Mouse (Mus musculus) embryonic facial prominence, embryonic 13.5 days (tissue): Measurements from ENCODE around the gene Psmc5. TPM values are rescaled to one million over a fixed set of nuclear protein-coding genes. Genes with fewer than 3 reads are reported as not detected.

Experiments used
- ATAC-seq: fragments of 200-750 bp; cut with Nextera tagmentation; 2 replicates; pipeline ENCODE4 v1.8.0; 2017; ENCODE audit warnings: low read depth; ENCODE audit not compliant: insufficient number of reproducible peaks, insufficient read depth, low FRiP score, low TSS enrichment
- H3K27ac ChIP-seq: fragments of 300-500 bp; sonication (generic); 2 replicates; pipeline ENCODE4 v1.5.1; 2015; ENCODE audit warnings: moderate library complexity, mild to moderate bottlenecking, inconsistent platforms
- H3K27me3 ChIP-seq: fragments of 300-500 bp; sonication (generic); 2 replicates; pipeline ENCODE4 v1.6.1; 2015; ENCODE audit warnings: mild to moderate bottlenecking, inconsistent platforms
- H3K36me3 ChIP-seq: fragments of 300-500 bp; sonication (generic); 2 replicates; pipeline ENCODE4 v1.6.1; 2015; ENCODE audit warnings: mild to moderate bottlenecking, inconsistent platforms
- H3K4me1 ChIP-seq: fragments of 300-500 bp; sonication (generic); 2 replicates; pipeline ENCODE4 v1.6.1; 2015; ENCODE audit warnings: inconsistent platforms
- H3K4me2 ChIP-seq: fragments of 300-500 bp; sonication (generic); 2 replicates; pipeline ENCODE4 v1.6.1; 2015; ENCODE audit warnings: moderate library complexity, mild to moderate bottlenecking, inconsistent platforms
- H3K4me3 ChIP-seq: fragments of 300-500 bp; sonication (generic); 2 replicates; pipeline ENCODE4 v1.5.1; 2015; ENCODE audit warnings: mild to moderate bottlenecking, inconsistent platforms
- H3K9ac ChIP-seq: fragments of 300-500 bp; sonication (generic); 2 replicates; pipeline ENCODE4 v1.6.1; 2015; ENCODE audit warnings: mild to moderate bottlenecking, inconsistent platforms
- H3K9me3 ChIP-seq: fragments of 300-500 bp; sonication (generic); 2 replicates; pipeline ENCODE4 v1.6.1; 2016; ENCODE audit warnings: inconsistent platforms
- WGBS: fragments of 180-500 bp; shearing (Covaris S2); methylation state at CpG from one replicate; pipeline ENCODE4 v1.1.7; 2015; ENCODE audit warnings: mixed read lengths; 5-methylcytosine and 5-hydroxymethylcytosine counted together
- polyA plus RNA-seq: library from polyadenylated mRNA; unstranded; fragments of >200 nt; fragmentation: Nextera tagmentation; extraction: Ambion mirVana; gene quantifications from 2 replicates; pipeline ENCODE4 v1.2.1, GENCODE M21; 2015

The Psmc5 gene
- polyA plus RNA-seq, 1 experiment from 2014 or later: 310 TPM

GRCm38 (mm10) chr11:106310123-106310522, 54.2 kb downstream of the Psmc5 start:
- ATAC-seq: no peak

More at GRCm38 (mm10) chr11:106310123-106310522, 54.2 kb downstream of the Psmc5 start:
- Histone ChIP-seq H3K4me2 (no peak overlapping the region), H3K36me3 (no peaks in the 10 kb centered on the region), H3K4me1 (peaks cover 18% of the 10 kb centered on the region), H3K9me3 (no peaks in the 10 kb centered on the region), H3K27ac (no peak overlapping the region), H3K4me3 (no peak overlapping the region), H3K27me3 (no peaks in the 10 kb centered on the region), H3K9ac (no peak overlapping the region)
- WGBS: 62% methylated on average over 5 of the region's 5 CpGs

Other genes with a start within 250 kb of the Psmc5 start
- 0.31 and 0.70 TPM in 2 replicates for gene Kcnh6, start 248.0 kb upstream of the Psmc5 start, polyA plus RNA-seq
- gene Dcaf7, start 219.3 kb upstream of the Psmc5 start, polyA plus RNA-seq: 71.3 and 74.6 TPM in 2 replicates
- gene Taco1, start 190.1 kb upstream of the Psmc5 start, polyA plus RNA-seq: 10.2 and 10.8 TPM in 2 replicates
- gene Map3k3, start 171.5 kb upstream of the Psmc5 start, polyA plus RNA-seq: 25.1 and 25.6 TPM in 2 replicates
- not detected in 2 replicates for gene Gm10840, start 95.3 kb upstream of the Psmc5 start, polyA plus RNA-seq
- 367 and 452 TPM in 2 replicates for gene Limd2, start 95.3 kb upstream of the Psmc5 start, polyA plus RNA-seq
- gene Strada, start 54.0 kb upstream of the Psmc5 start, polyA plus RNA-seq: 34.8 and 35.8 TPM in 2 replicates
- 81.4 and 93.3 TPM in 2 replicates for gene Ccdc47, start 39.8 kb upstream of the Psmc5 start, polyA plus RNA-seq
- gene Ddx42, start 39.2 kb upstream of the Psmc5 start, polyA plus RNA-seq: 81.2 and 90.4 TPM in 2 replicates
- 60.0 and 63.0 TPM in 2 replicates for gene Ftsj3, start 75 bp upstream of the Psmc5 start, polyA plus RNA-seq
- 75.7 and 88.0 TPM in 2 replicates for gene Smarcd2, start 16.8 kb downstream of the Psmc5 start, polyA plus RNA-seq
- gene Tcam1, start 20.5 kb downstream of the Psmc5 start, polyA plus RNA-seq: 0.19 and 0.44 TPM in 2 replicates
- not detected in 2 replicates for gene Gh, start 45.7 kb downstream of the Psmc5 start, polyA plus RNA-seq
- gene Cd79b, start 58.6 kb downstream of the Psmc5 start, polyA plus RNA-seq: 1.8 and 2.1 TPM in 2 replicates
- 0.14 and 0.28 TPM in 2 replicates for gene Scn4a, start 97.1 kb downstream of the Psmc5 start, polyA plus RNA-seq
- gene Prr29, start 109.3 kb downstream of the Psmc5 start, polyA plus RNA-seq: 0.33 TPM in 1 of 2 replicates, not detected in the other
- gene Icam2, start 131.9 kb downstream of the Psmc5 start, polyA plus RNA-seq: 26.2 and 32.6 TPM in 2 replicates
- gene Ern1, start 231.7 kb downstream of the Psmc5 start, polyA plus RNA-seq: 7.0 and 7.5 TPM in 2 replicates